Mouse (Mus musculus): ENCODE measurements around the gene Ywhag. TPM values are rescaled to one million over a fixed set of nuclear protein-coding genes. Genes with fewer than 3 reads are reported as not detected.

The Ywhag gene
- 100 to 1,000 TPM; 275 to 304 TPM for total RNA-seq (2021)
- 99.0 and 116 TPM in 2 replicates for polyA plus RNA-seq (2012; rRNA removed)
- long read RNA-seq, partial matches to known transcripts = 0 of 45 reads
- long read RNA-seq, other reads (novel, unspliced or antisense) = 41 of 45 reads

DNA sequence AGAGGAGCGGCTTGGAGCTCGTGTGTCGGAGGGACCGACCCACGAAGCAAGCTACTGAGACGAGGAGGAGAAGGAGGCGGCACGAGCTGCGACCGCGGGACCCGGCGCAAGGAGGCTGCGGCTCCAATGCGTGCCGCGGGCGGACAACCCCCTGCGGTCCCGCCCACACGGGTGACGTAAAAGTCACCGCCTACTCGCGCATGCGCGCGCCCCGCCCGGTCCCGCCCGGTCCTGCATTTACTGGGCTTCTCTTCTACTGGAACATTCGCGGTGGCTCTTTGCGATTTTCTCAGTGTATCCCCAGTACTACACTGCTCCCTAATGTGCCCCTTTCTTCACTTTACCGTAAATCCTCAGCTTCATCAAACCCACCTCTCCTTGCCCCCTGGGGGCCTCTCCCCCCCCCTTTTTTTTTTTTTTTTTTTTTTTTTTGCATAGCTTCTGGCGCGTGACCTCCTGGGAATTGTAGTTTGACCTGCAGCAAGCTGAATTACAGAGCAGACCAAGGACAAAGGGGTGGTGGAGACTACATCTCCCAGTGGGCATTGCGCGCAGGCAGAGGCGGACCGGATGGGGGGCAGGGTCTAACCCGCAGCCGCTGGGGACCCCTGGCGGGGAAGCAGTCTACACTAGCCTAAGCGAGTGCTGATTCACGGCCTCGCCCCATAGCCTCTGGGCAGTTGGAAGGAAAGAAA, at the start of gene Ywhag:
TSS of gene Ywhag (minus strand) at position 136 of the 695 bp plus-strand sequence.
- peak; percentile 98 to 100 for DNase-seq
- Histone ChIP-seq H3K79me2 (replicated peaks; ENCODE audit: control insufficient read depth, insufficient read depth, low read length) (no peaks in the 10 kb centered on the region), H3K27ac (peak within 1 kb of the TSS; percentile 98), H3K9ac (ENCODE audit: low read depth, low read length) (peak within 1 kb of the TSS; percentile 91), H3K27me3 (ENCODE audit: control insufficient read depth, insufficient read depth, low read length) (no peaks in the 10 kb centered on the region), H3K4me1 (ENCODE audit: control insufficient read depth, insufficient read depth, low read length) (peaks cover 8% of the 10 kb centered on the region), H3K36me3 (ENCODE audit: control insufficient read depth, insufficient read depth, low read length) (peaks cover 21% of the 10 kb centered on the region), H3K4me3 (peak within 1 kb of the TSS; percentile 97)
- TF ChIP-seq POLR2A (IDR thresholded peaks at IDR 0.05; ENCODE audit: insufficient read depth, low read depth, low read length) (peak; percentile 99), CTCF (IDR thresholded peaks at IDR 0.05) (peak; percentile 80), EP300 (IDR thresholded peaks at IDR 0.05; ENCODE audit: insufficient read depth, low read depth, low read length) (peak; percentile 38)
- intact Hi-C loops (cut with DNase I) = loop anchor here (1.0 to 2.0 kb wide), 2 partner anchors 22 to 30 kb away; no protein-coding TSS in a partner anchor
- WGBS = under 1% methylated on average over 48 of the region's 48 CpGs

DNA sequence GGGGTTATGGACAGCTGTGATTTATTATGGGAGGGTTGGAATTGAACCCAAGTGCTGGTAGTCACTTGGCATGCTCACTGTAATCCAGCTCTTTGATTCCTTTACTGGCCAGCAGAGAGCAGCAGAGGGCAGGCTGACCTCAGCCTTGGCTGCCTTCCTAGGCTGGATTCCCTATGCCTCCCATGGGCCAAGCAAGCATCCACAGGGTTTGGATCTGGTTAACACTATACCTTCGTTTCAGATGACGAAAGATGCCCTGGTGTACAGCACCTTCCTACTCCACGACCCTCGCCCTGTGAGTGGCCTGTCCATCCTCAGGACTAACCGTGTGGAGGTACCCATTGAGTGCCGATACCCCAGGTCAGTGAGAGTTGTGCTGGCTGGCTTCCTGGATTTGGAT, 48.0 kb upstream of the Ywhag start:
- H3K79me2 ChIP-seq (replicated peaks; ENCODE audit: control insufficient read depth, insufficient read depth, low read length) = no peaks in the 10 kb centered on the region
- H3K4me3 ChIP-seq = peak overlapping the region; percentile 36
- no peak overlapping the region for H3K9ac ChIP-seq (ENCODE audit: low read depth, low read length)
- H3K27me3 ChIP-seq (ENCODE audit: control insufficient read depth, insufficient read depth, low read length) = no peaks in the 10 kb centered on the region
- no peaks in the 10 kb centered on the region for H3K4me1 ChIP-seq (ENCODE audit: control insufficient read depth, insufficient read depth, low read length)
- peak; percentile 76 to 82 for DNase-seq
- H3K27ac ChIP-seq = peak overlapping the region; percentile 29
- intact Hi-C loops (cut with DNase I) = loop anchor here (1.0 to 5.0 kb wide), 5 partner anchors 45 to 215 kb away; partner anchors contain the start of genes Alkbh4, Lrwd1 and Prkrip1
- 18% methylated on average over 6 of the region's 6 CpGs for WGBS
- TF ChIP-seq EP300 (IDR thresholded peaks at IDR 0.05; ENCODE audit: insufficient read depth, low read depth, low read length) (peak; percentile 85; the same call in 1 of the 2 replicates), CTCF (IDR thresholded peaks at IDR 0.05) (peak; percentile 95), POLR2A (IDR thresholded peaks at IDR 0.05; ENCODE audit: insufficient read depth, low read depth, low read length) (no peak)
- H3K36me3 ChIP-seq (ENCODE audit: control insufficient read depth, insufficient read depth, low read length) = no peaks in the 10 kb centered on the region

- Histone ChIP-seq H3K79me2 (replicated peaks; ENCODE audit: control insufficient read depth, insufficient read depth, low read length) (no peaks in the 10 kb centered on the region), H3K27ac (no peak within 1 kb of the TSS), H3K4me1 (ENCODE audit: control insufficient read depth, insufficient read depth, low read length) (no peaks in the 10 kb centered on the region), H3K27me3 (ENCODE audit: control insufficient read depth, insufficient read depth, low read length) (no peaks in the 10 kb centered on the region), H3K9ac (ENCODE audit: low read depth, low read length) (no peak within 1 kb of the TSS), H3K36me3 (ENCODE audit: control insufficient read depth, insufficient read depth, low read length) (no peaks in the 10 kb centered on the region), H3K4me3 (no peak within 1 kb of the TSS)
- DNase-seq = no peak
- 65% methylated on average over 8 of the region's 8 CpGs for WGBS
- no peak for TF ChIP-seq CTCF (IDR thresholded peaks at IDR 0.05)
- TF ChIP-seq POLR2A (IDR thresholded peaks at IDR 0.05; ENCODE audit: insufficient read depth, low read depth, low read length) = no peak
- no peak for TF ChIP-seq EP300 (IDR thresholded peaks at IDR 0.05; ENCODE audit: insufficient read depth, low read depth, low read length)
- intact Hi-C loops (cut with DNase I) = loop anchor here (5.0 kb wide), 3 partner anchors 47 to 217 kb away; partner anchors contain the start of genes Alkbh4, Lrwd1 and Prkrip1
Observed at GRCm38 (mm10) chr5:135979904-135980303, 45.5 kb upstream of the Ywhag start, which contains the start of gene Zp3. Zp3 (plus strand) TSS chr5:135980099.

GRCm38 (mm10) chr5:135979381-135979780, 45.0 kb upstream of the Ywhag start:
- Histone ChIP-seq H3K27me3 (ENCODE audit: control insufficient read depth, insufficient read depth, low read length) (no peaks in the 10 kb centered on the region), H3K36me3 (ENCODE audit: control insufficient read depth, insufficient read depth, low read length) (no peaks in the 10 kb centered on the region), H3K27ac (no peak overlapping the region), H3K4me3 (no peak overlapping the region), H3K79me2 (replicated peaks; ENCODE audit: control insufficient read depth, insufficient read depth, low read length) (no peaks in the 10 kb centered on the region), H3K4me1 (ENCODE audit: control insufficient read depth, insufficient read depth, low read length) (no peaks in the 10 kb centered on the region), H3K9ac (ENCODE audit: low read depth, low read length) (no peak overlapping the region)
- intact Hi-C loops (cut with DNase I) = no loop called here
- WGBS = 77% methylated on average over 5 of the region's 5 CpGs
- TF ChIP-seq POLR2A (IDR thresholded peaks at IDR 0.05; ENCODE audit: insufficient read depth, low read depth, low read length) (no peak), CTCF (IDR thresholded peaks at IDR 0.05) (no peak), EP300 (IDR thresholded peaks at IDR 0.05; ENCODE audit: insufficient read depth, low read depth, low read length) (no peak)
- DNase-seq = no peak

- no peak overlapping the region for H3K9ac ChIP-seq (ENCODE audit: low read depth, low read length)
- H3K27me3 ChIP-seq (ENCODE audit: control insufficient read depth, insufficient read depth, low read length) = no peaks in the 10 kb centered on the region
- 90% methylated on average over 8 of the region's 8 CpGs for WGBS
- intact Hi-C loops (cut with DNase I) = no loop called here
- no peak overlapping the region for H3K4me3 ChIP-seq
- TF ChIP-seq POLR2A (IDR thresholded peaks at IDR 0.05; ENCODE audit: insufficient read depth, low read depth, low read length) = no peak
- TF ChIP-seq EP300 (IDR thresholded peaks at IDR 0.05; ENCODE audit: insufficient read depth, low read depth, low read length) = no peak
- no peak for TF ChIP-seq CTCF (IDR thresholded peaks at IDR 0.05)
- H3K79me2 ChIP-seq (replicated peaks; ENCODE audit: control insufficient read depth, insufficient read depth, low read length) = no peaks in the 10 kb centered on the region
- DNase-seq = no peak
- H3K36me3 ChIP-seq (ENCODE audit: control insufficient read depth, insufficient read depth, low read length) = no peaks in the 10 kb centered on the region
- no peak overlapping the region for H3K27ac ChIP-seq
- no peaks in the 10 kb centered on the region for H3K4me1 ChIP-seq (ENCODE audit: control insufficient read depth, insufficient read depth, low read length)
Observed at GRCm38 (mm10) chr5:135975893-135976668, 41.7 kb upstream of the Ywhag start.

All from heart, adult 2 months (tissue).